Mouse (Mus musculus): Measurements from ENCODE around the gene Sgtb.

Sgtb gene

DNA sequence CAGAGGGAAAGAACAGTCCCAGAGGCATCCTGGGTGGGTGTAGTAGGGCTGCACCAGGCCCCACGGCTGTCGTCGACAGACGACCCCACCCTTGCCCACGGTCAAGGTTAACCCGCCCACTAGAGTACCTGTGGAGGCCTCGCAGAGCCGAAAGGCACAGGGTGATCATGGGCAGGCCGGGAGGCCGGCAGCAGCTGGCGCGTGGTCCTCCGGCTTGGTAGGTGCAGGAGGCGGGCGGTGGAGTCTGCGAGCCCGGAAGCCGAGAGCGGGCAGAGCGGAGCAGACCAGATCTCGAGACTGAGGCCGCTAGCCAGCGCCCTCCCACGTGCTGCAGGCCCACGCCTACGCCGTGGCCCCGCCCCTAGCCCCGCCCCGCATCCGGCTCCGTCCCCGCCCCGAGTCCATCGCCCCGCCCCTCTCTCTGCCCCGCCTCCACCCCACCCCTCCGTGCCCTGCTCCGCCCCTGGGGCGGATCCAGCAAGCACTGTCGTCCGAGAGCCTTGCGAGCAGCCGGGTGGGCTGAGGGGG, at the start of gene Sgtb, which contains the start of gene Nln:
TSS of gene Sgtb (plus strand) at position 454 of the 528 bp plus-strand sequence.
TSS of gene Nln (minus strand) at position 327 of the 528 bp plus-strand sequence.
- DNase-seq = peak; percentile 88

- no peak for DNase-seq
These were observed 49.3 kb upstream of the Sgtb start for GRCm38 (mm10) chr13:104060231-104060630.

DNA sequence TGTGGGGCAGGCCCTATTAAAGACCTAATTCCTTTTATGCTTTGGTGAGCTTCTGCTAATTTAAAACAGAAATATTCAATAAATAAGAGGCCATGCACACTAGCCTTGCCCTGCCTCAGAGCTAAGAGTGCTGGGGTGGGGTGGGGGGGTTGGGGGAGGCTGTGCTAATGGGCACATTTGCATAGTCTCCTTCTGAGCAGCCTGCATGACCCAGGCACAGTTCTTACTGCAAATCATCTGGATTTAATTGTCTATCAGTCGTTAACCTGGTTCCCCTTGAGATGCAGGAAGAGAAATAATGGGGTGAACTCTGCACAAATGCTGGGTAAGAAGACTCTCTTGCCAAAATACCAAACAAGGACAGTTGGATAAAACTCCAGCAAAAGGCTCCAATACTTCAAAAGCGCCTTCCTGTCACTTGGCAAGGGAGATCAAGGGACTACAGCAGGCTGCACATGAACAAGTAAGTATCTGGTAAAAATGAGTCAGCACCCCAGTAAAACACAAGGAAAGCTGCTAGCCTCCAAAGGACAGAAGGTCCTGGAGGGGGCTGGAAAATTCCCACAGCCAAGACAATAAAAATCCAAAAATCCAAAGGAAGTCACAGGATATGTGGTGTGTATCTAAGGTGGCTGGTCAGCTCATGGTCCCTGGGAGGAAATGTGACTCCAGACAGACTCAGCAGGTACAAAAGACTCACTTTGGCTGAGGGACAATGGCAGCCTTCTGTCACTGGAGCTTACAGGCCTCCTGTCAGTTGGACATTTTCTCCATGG, 47.4 kb upstream of the Sgtb start:
- DNase-seq = peak; percentile 41

GRCm38 (mm10) chr13:104063061-104063460, 46.5 kb upstream of the Sgtb start:
- DNase-seq = no peak

- no peak for DNase-seq
These were observed 43.7 kb upstream of the Sgtb start for GRCm38 (mm10) chr13:104065649-104066347.

DNA sequence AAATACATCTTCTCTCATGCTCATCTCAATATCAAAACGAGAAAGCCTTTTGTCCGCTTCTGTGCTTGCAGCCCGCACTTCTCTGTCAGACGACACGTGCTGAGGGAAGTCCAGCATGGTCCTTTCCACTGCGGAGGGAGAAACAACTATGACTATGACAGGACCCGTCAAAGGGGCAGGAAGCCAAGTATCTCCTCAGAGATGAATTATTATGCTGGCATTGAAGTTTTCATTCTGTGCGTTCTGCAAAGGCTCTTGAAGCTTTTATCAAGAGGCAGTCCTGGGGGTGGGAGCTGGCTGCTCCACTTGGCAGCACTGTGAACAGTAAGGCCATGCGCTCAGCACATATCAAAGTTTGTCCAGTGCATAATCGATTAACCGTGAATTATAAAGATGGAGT, 40.3 kb upstream of the Sgtb start:
- DNase-seq = peak; percentile 20

- peak; percentile 75 for DNase-seq
These were observed 38.8 kb upstream of the Sgtb start for GRCm38 (mm10) chr13:104070703-104071102.

DNA sequence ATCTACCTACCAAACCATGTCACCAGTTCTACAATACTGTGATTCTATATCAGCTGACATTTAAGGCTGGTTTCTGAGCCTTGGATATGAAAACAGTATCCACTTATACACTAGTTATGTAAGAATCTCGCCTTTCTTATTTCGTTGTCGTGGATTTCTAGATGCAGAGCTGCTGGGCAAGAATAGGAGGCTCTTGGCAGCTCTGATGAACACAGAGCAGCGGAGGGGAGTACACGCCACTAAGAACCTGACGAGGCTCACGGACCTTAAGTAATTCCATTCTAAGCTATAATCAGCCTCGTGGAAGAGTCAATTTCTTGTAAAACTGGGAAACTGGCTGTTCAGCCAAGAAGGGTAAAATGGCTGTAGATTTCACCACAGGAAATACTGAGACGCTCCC, 37.2 kb upstream of the Sgtb start:
- DNase-seq = no peak

- no peak for DNase-seq
These were observed 35.3 kb upstream of the Sgtb start for GRCm38 (mm10) chr13:104074230-104074629.

DNA sequence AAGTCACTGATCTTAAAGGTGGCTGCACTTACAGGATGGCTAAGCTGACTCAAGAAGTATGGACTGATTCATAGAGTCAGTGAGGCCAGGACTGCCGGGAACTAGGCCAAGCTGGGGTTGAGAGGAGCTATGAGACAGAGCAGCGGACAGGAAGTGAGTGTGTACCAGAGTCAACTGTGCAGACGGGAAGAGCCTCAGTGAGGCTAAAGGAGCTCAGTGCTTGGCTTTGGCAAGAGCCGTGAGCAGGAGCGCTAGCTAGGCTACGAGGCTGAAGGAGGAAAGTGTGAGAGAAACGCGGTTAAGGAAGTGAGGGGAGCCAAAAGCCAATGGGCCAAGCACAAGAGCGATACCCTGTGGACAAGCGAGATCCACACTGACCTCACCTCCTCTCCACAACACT, 34.8 kb upstream of the Sgtb start:
- DNase-seq = peak; percentile 79

DNA sequence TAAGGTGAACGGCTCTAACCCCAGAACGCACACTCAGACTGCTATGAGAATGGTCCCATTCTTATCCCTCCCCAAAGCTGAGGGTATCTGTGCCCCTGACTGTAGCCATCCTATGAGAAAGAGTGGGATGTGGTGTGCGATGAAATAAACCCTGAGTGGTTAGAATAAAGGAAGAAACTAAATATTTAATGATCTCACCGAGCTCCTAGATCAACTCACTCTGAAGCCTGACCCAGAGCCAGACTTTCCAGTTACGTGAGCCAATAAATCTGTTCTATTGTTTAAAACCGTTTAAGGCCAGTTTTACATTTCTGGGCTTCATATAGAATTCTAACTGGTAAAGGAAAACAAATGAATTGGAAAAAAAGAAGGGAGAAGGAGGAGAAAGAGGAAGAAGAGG, 32.5 kb upstream of the Sgtb start:
- DNase-seq = no peak

- DNase-seq = no peak
These were observed 27.0 kb upstream of the Sgtb start for GRCm38 (mm10) chr13:104082504-104082903.

GRCm38 (mm10) chr13:104084600-104084999, 24.9 kb upstream of the Sgtb start:
- DNase-seq = no peak

GRCm38 (mm10) chr13:104089387-104089786, 20.2 kb upstream of the Sgtb start:
- peak; percentile 62 for DNase-seq

DNA sequence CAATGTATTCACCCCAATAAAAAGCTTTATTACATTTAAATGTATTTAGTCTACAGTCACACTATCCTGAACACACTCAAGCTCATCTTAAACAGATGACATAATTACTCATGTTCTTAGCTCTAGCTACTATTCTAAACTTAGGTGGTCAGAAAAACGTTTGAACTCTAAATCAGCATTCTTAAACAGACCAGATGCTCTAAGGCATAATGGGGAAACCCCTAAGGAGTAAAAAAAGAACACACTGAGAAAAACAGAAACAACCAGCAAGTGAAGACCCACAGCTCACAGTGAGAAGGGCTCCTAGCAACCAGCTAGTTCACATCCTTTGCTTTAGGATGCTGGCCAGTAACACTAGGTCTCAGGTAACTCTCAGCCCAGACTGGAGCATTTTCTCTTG, 17.8 kb upstream of the Sgtb start:
- no peak for DNase-seq

DNA sequence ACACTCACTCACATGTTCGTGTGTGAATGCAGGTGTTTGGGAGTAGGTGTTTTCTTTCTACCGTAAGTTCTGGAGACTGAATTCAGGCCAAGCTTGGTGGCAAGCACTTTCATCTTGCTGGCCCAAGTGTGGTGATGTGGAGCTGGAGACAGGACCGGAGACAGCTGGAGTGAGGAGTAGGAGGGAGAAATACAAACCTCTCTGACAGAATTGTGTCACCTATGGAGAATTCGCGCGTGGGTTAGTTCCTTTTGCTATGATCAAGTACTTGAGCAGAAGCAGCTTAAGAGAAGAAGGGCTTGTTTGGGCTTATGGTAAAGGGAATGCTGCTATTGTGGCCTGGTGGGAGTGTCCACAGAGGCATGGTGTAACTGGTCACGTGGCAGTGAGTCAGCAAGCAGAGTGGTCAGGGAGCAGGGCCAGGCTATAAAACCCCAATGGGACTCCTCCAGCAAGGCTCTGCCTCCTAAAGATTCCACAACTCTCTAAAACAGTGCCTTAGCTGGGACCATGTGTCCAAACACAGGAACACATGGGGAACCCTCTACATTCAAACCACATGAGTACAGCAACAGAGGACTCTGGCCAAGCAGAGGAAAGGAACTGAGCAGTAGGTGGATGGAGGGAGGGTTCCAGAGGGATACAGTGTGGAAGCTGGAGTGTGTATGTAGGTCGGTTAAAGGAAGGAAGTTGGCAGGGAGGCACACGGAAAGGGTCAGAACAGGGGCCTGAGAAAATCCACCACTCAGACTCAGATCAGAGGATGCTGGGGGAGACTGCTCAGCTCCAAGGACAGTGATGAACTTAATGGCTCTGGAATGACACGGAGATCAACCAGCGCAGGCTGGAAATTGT, 14.8 kb upstream of the Sgtb start:
- peak; percentile 59 for DNase-seq

GRCm38 (mm10) chr13:104095955-104096354, 13.6 kb upstream of the Sgtb start:
- peak; percentile 45 for DNase-seq

- DNase-seq = peak; percentile 54
These were observed 12.4 kb upstream of the Sgtb start for GRCm38 (mm10) chr13:104097190-104097589.

DNA sequence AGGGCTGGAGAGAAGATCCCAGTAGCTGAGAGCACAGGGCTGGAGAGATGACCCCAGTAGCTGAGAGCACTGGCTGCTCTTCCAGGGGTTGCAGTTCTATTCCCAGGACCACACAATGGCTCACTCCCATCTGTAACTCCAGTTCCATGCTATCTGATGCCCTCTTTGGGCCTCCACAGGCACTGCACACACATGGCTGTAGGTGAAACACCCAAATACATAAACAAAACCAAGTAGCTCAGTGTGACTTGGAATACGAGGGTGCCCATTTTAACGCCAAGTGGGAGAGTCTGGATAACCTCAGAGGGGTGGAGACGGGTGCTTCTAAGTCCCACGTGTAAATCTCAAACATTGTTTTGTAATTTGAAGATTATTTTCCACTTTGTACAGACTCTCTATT, 9.1 kb upstream of the Sgtb start:
- no peak for DNase-seq

- DNase-seq = no peak
These were observed 7.8 kb upstream of the Sgtb start for GRCm38 (mm10) chr13:104101606-104102235.

GRCm38 (mm10) chr13:104108651-104109287, 772 bp upstream of the Sgtb start:
- peak; percentile 46 for DNase-seq
